Mouse (Mus musculus) spleen, adult 10 weeks (tissue): ENCODE measurements around the gene 4930519G04Rik. TPM values are rescaled to one million over a fixed set of nuclear protein-coding genes. Genes with fewer than 3 reads are reported as not detected.

Experiments used
- polyA plus RNA-seq: library from polyadenylated mRNA; stranded (reverse); fragments of 350-450 nt; fragmentation: Illumina TruSeq; extraction: RNeasy Lipid Tissue Mini Kit (QIAGEN cat#74804); gene quantifications from one replicate; pipeline ENCODE4 v1.2.3, GENCODE M21; 2015; ENCODE audit warnings: low replicate concordance; ENCODE audit not compliant: insufficient read depth

4930519G04Rik gene
- not detected for polyA plus RNA-seq

GRCm38 (mm10) chr5:114853364-114853763 lies at the start of gene 4930519G04Rik:
4930519G04Rik (plus strand) TSS chr5:114853664.

GRCm38 (mm10) chr5:114822796-114823688 lies 30.4 kb upstream of the 4930519G04Rik start, which contains the start of gene 1500011B03Rik:
1500011B03Rik (minus strand) TSS chr5:114823468.

DNA sequence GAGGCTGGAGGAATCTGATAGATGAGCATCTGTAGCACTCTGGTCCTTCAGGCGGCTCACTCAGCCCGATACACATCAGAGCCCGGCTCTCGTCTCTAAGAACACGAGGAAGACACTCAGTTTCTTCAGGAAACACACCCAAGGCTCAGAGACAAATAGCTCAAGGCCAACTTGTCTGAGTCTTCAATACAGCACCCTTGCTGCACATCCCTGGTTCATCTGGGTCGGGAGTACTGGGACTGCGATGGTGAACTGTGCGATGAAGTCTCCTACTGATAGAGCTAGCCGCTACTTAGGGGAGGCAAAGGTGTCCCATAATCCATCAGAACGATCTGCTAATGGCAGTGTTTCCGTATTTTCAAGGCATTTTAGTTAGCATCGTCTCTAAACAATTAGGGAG lies 5.1 kb downstream of the 4930519G04Rik start, which contains the start of gene Gm9936:
Gene Gm9936, minus strand, starts transcription at position 101 of the 400 bp plus-strand sequence.

DNA sequence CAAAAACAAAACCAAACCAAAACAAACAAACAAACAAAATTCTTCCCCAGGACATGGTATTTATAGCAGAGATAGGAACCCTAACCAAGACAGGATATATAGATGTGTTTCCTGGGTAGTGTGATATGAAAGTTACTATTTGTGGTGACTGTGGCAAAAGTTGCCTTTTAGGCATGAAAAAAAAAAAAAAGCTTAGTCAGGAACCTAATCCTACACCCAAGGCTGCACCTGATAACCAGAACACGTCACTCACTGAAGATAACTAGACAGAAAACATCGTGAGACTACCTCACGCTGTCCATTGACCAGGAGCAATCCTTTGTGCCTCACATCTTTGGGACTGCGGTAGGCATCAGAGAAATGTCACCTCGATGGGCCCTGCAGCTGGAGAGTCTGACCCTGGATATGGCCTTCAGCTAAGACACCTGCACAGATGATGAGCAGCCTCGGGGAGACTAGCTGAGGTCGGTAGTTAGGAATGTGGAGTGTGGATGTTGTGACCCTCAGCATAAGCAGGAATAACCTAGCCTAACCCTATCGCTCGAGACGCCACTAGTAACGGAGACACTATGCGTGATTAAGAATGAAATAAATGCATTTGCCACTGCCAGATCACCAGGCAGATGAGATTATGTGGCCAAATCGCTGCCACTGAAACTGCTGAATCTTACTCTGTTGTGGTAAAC lies 43.4 kb downstream of the 4930519G04Rik start, which contains the start of gene Oasl2:
Gene Oasl2, plus strand, starts transcription at position 249 of the 686 bp plus-strand sequence.

GRCm38 (mm10) chr5:114922998-114923473 lies 69.6 kb downstream of the 4930519G04Rik start, which contains the start of gene Oasl1:
Oasl1 (plus strand) TSS chr5:114923240.

Other genes starting within 250 kb of the 4930519G04Rik start
- 0.87 TPM for gene Trpv4, start 195.2 kb upstream of the 4930519G04Rik start, polyA plus RNA-seq
- 95.6 TPM for gene Gltp, start 162.7 kb upstream of the 4930519G04Rik start, polyA plus RNA-seq
- 15.2 TPM for gene Tchp, start 145.9 kb upstream of the 4930519G04Rik start, polyA plus RNA-seq
- gene Ankrd13a, start 79.0 kb upstream of the 4930519G04Rik start, polyA plus RNA-seq = 132 TPM
- gene Git2, start 78.1 kb upstream of the 4930519G04Rik start, polyA plus RNA-seq = 99.1 TPM
- 46.1 TPM for gene 1500011B03Rik, start 30.2 kb upstream of the 4930519G04Rik start, polyA plus RNA-seq
- not detected for gene Gm9936, start 5.0 kb downstream of the 4930519G04Rik start, polyA plus RNA-seq
- gene Oasl2, start 43.3 kb downstream of the 4930519G04Rik start, polyA plus RNA-seq = 44.4 TPM
- gene Oasl1, start 69.6 kb downstream of the 4930519G04Rik start, polyA plus RNA-seq = 8.6 TPM
- gene 2210016L21Rik, start 88.5 kb downstream of the 4930519G04Rik start, polyA plus RNA-seq = 16.4 TPM
- not detected for gene Hnf1a, start 117.4 kb downstream of the 4930519G04Rik start, polyA plus RNA-seq
- 33.3 TPM for gene Sppl3, start 157.5 kb downstream of the 4930519G04Rik start, polyA plus RNA-seq
- not detected for gene Gm10401, start 244.6 kb downstream of the 4930519G04Rik start, polyA plus RNA-seq